Mouse (Mus musculus) monocyte, adult 2 months (primary cell): ENCODE results near the gene Car6.

ENCODE experiments used
- DNase-seq, 2 experiments: peaks; one replicate each; pipeline ENCODE4 v3.0.0; 2022; ENCODE audit warnings: low spot score in 2 of 2, low read depth in 1 of 2

The Car6 gene

DNA sequence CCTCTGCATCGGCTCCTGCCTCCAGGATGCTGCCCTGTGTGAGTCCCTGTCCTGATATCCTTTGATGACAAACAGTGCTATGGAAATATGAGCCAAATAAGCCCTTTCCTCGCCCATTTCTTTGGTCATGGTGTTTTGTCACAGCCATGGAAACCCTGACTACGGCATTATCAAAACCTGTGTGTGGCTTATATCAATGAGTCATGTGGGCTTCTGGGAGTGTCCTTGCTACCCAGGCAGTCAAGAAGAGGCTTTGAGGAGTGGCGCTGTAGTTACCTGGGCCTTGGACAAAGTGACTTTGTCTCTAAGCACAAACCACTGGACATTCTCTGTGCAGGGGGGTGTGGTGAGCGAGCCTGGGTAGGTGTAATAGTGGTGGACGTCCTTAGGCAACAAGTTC lies 8.9 kb downstream of the Car6 start:
- no peak for DNase-seq

DNA sequence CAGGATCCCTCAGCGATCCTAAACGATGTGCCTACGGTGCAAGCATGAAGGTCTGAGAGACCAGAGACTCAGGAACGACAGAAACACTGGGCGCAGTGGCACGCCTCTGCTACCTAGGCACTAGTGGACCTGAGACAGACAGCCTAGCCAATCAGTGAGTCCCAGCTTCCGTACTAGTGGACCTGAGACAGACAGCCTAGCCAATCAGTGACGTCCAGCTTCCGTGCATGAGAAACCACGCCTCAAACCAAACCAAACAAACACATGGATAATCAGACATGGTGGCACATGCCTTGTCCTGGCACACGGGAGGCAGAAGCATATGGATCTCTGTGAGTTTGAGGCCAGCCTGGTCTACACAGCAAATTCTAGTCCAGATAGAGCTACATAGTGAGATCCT lies 12.9 kb downstream of the Car6 start:
- DNase-seq, result no peak

DNA sequence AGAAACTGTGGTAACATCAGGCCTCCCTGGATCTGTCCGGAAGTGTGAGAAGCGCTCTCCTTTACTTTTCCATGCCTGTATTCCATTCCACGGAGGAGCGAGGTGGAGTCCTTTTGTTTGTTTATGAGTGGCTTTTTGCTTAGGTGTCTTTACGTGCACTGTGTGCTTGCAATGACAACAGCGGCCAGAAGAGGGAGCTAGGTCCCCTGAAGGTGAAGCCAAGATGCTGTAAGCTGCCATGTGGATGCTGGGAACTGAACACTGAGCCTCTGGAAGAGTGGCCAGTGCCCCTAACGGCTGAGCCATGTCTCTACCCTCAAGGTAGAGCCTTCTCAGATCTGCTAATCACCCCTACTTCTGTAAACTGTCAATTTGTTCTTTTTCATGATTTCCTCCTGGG lies 19.8 kb downstream of the Car6 start:
- no peak for DNase-seq

DNA sequence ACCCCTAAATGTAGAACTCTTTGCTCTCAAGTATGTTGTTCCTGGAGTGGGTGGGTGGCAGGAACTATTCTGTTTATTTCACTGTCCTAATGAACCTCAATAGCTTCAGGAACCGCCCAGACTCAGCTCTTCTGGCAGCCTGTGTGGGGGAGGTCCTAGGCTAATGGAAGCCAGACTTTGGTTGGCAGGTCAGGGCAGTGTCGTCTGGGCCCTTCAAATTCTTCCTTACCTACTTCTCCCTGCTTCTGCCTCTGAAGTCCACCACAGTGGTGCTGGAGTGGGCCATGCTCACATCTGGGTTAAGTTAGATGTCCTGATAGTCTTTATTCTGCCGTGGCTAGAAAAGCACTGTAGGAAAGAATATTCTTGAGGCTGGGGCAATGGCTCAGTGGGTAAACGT lies 23.0 kb downstream of the Car6 start:
- no peak for DNase-seq

DNA sequence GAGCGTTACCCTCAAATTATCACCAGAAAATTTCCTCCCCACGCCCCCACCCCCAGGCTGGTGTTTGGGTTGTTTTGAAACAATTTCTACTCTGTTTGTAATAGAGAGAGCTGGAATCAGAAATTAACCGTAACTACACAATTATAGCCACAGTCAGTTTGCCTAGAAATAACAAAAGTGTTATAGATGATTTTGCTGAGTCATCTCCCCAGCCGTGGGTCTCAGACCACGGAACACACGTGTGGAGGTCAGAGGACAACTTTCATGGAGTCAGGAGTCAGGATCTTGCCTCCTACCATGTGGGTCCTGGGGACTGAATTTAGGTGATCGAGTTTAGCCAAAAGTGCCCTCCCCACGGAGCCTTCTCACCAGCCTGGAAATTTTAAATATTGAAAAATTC lies 24.0 kb downstream of the Car6 start:
- DNase-seq, result no peak

DNA sequence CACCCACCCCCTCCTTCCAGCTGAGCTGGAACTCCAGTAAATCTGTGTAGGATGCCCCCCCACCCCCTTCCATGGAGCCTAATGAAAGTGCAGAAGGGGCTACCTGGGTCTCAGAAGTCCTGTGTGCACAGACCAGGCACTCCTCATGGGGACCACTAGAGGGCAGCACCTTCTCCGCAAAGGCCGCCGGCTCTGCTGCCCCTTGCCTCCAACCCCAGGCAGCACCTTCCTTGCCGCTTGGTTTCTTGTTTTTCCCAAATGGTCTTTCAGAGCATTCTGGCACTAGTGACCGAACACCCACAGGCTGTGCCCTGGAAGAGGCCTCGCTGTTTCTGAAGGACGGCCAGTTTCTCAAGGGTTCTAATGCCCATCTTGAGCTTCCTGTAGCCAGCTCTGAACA lies 24.6 kb downstream of the Car6 start:
- peak in 1 of 2 experiments; percentile 6 for DNase-seq

DNA sequence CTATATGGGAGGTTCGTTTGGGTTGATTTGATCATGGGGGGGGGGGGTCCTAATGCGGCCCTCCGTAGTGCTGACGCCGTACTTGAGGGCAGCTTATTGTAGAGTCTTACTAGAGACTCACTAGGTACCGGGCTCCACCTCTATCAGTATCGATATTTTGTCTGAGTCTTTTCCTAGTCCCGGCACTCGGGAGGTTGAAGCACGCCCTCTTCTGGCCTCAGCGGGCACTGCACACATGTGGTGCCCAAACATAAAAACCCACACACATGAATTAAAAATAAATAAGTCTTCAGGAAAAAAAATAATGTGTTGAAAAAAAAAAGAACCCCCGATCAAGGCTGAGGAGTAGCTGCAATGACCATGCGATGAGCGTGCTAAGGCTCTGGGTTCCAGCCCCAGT lies 27.1 kb downstream of the Car6 start:
- DNase-seq, result no peak

DNA sequence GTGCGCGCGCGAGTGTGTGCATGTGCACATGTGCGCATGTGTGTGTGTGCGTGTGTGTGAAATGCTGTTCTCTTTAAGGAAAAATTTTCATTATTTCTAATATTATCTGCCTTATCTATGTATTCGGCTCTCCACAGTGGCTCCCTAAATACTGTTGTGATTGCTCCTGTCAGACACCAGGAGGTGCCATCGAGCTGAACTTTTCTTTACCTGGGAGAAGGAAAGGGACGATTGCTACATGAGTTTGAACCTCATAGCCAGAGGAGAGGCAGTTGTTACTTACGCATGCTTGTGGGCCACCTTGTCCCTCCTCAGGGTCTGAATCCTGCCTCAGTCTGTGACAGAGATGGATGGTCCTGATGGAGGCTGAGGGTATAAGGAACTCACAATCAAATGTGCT lies 27.9 kb downstream of the Car6 start:
- DNase-seq, result no peak

DNA sequence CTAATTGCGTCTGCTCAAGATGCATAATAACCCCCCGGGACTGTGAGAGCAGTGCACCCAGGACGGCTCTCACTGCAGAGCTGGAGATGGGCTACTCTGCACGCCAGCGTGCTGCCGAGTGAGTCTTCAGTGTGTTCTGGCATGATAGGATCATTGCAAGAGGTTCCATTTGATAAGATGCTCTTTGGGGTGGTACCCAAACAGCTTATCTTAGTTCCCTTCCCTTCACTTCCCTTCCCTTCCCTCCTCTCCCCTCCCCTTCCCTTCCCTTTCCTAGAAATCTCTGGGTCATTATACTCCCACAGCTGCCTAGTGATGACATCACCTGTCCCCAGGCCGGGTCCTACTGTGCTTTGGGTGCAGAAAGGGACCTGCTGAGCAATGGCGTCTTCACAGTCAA lies 29.0 kb downstream of the Car6 start:
- no peak for DNase-seq

DNA sequence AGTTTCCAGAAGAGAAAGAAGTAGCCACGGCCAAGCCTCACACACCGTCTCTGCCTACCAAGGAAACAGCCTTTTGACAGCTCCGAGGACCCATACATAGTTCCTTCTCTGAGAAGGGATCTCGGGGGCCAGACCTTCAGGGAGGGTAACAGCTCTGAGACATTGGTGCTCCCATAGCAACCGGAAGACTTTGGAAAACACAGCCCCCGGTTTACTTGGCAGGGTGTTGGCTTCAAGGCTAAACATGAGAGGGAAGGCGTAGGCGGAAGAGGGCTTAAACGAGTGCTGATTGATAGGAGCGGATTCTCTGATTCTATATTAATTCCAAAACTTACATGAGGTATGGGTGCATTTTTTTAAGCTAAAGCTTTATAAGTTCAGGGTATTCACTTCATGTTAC lies 32.7 kb downstream of the Car6 start:
- no peak for DNase-seq

DNA sequence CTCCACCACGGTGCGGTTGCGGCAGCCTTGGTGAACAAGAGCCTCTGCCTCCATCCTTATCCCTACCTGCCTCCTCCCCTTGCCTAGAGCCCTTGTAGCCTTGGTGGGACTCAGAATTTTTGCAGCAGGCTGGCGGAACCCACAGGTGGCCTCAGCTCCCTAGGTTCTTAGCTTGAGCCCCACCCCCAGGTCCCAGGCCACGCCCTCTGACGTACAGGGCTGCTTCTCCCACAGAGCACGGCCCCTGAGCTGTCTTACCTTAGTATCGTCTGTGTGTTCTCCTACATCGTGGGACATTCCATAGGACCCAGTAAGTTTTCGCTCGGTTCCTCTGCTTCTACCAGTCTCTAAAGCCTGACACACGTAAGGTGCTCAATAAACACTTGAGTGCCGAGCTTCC lies 36.3 kb downstream of the Car6 start:
- no peak for DNase-seq

DNA sequence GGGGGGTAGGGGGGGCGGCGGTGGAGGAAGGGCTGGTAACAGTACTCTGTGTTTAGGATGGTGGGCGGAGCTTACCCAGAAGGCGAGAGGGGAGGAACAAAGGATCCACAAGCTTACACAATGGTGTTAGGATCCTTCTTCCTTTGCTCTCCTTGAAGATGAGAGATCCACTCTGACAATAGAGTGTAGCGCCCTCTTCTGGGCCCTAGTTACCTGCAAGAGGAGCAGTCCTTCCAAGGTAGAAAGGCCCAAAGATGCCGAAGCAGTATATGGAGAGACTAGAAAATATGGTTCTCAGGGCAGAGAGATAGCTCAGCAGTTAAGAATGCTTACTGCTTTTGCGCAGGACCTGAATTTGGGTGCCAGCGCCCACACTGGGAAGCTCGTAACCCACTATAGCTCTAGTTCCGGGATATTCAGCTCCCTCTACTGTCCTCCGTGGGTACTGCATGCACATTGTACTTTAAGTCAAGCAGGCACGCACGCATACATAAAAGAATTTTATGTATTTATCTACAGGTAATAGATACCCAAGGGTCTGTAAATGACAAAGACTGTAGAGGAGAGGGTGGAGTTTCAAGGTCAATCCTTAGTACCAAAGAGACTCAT lies 38.5 kb downstream of the Car6 start:
- no peak for DNase-seq

DNA sequence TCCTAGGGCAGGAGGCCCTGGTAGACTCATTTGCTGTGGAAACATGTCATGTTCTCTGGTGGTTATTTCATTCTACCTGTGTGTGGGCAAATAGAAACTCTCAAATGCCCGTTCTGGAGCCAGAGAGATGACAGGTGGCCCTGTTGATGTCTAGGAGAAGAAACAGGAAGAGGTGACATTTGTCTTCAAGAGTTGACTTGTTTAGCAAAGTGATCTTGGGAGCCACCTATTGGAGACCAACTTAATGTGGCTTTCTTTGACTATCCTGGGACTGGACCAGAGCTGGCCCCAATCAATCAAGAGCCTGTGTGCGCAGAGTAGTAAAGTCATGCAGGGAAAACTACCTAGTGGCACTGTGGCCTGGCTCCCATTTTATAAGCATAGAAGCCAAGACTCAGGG lies 41.7 kb downstream of the Car6 start:
- DNase-seq, result no peak

DNA sequence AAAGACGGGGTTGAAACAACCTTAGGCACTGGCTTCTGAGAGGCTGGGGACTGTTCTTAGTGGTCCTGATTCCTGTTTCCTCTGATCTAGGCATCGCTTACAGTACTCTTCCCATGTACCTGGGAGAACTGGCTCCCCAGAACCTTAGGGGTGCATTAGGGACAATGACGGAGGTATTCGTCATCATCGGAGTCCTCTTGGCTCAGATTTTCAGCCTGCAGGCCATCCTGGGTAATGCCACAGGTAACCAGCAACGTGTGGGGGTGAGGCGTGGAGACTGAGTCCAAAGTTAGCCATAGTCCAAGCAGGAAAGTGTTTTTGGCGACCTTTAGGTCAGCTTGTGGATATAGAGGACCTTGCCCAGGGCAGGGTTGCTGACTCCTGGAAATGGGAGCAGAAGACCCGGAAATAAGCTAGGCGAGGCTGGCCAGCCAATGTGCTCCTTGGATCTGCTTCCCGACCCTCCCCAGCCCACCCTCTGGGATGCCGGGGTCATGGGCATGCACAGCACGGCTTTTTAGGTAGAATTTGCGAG lies 43.7 kb downstream of the Car6 start:
- no peak for DNase-seq

DNA sequence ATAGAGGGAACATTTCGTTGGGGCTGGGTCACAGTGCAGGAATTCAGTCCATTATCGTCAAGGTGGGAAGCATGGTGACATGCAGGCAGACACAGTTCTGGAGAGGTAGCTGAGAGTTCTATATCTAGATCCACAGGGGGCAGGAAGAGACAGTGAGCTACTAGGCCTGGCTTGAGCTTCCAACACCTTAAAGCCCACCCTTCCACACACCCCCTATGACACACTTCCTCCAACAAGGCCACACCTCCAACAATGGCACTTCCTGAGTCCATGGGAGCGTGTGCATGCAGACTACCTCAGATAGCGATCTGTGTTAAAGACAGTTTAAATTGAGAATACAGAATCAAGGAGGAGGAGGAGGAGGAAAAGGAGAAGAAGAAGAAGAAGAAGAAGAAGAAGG lies 45.4 kb downstream of the Car6 start:
- DNase-seq, result no peak

DNA sequence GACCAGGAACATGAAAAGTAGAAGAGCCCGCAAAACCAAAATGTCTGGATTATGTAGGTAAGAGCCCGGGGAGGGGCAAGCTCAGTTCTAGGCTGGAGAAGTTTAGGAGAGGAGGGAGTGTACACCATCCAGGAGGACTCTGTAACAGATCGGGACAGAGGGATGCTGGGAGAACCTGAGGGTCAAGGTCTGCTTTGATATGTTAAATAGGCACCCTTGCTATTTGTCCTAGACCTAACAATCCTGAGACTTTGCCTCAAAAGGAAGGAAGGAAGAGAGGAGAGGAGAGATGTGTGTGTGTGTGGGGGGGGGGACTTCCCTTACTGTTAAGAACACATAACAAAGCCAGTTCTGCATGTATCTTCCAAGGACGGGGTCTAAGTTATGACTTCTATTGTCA lies 45.8 kb downstream of the Car6 start:
- DNase-seq, result no peak

DNA sequence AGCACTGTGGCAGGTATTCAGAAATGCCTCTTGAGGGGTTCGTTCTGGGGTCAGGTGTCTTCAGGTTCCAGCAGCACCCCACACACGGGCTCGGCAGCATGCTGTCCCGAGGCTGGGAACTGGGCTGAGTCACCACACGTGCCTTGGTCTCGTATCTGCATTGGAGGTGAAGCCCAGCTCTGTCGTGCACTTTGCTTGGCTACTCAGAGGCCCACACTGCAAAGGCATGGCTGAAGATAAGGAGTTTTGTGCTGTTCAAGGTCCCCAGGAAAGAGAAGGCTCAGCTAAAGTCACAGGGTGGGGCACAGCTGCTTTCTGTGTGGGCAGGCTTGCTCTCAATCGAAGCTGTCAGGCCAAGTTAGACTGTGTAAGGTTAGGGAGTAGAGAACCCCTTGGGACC lies 48.6 kb downstream of the Car6 start:
- DNase-seq, result no peak

DNA sequence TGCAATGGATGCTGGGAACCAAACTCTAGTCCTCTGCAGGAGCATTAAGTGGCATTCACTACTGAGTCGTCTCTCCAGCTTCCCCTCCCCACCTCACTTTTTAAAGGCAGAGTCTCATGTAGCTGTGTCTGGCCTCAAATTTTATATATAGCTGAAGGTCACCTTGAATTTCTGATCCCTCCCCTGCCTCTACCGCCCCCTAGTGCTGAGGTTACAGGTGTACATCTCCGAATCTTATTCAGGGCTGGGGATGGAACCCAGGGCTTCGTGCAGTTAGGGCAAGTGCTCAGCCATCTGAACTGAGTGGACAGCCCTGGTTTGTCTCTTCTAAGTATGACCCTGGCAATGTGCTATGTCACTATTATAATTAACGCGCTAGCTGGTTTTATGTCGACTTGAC lies 50.1 kb downstream of the Car6 start:
- no peak for DNase-seq

DNA sequence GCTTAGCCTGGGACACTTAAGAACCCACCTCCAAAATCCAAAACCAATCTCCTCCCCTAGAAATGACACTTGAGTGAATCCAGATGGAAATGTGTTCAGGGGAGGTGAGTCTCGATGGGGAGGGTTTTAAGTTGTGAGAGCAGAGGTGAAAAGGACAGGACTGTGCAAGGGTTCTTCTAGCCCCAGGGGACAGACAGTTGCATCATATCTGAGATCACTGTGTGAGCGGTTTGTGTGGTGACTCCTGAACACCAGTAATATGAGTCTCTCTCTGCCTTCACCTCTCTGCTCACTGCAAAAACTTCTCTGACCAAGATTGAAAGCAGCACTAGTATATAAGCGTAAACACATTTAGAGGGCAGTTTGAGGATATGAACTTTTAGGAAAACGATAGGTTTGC lies 54.8 kb downstream of the Car6 start:
- no peak for DNase-seq

DNA sequence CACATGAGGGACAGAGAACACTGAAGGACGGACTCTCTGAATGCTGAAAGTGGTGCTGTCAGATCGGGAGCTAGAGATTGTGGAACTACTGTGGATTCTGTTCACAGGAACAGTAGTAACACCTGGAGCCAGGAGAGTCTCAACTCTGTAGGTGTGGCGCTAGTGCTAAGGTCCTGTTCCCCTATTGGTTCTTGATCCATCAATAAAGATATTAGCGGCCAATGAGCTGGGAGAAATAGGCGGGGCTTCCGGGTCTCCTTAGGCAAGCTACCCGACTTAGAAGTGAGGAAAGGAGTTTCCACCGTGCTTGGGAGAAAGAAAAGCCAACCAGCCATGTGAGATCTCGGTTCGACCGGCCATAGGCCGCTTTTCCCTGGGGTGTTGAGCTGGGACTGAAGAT lies 56.9 kb downstream of the Car6 start:
- no peak for DNase-seq

DNA sequence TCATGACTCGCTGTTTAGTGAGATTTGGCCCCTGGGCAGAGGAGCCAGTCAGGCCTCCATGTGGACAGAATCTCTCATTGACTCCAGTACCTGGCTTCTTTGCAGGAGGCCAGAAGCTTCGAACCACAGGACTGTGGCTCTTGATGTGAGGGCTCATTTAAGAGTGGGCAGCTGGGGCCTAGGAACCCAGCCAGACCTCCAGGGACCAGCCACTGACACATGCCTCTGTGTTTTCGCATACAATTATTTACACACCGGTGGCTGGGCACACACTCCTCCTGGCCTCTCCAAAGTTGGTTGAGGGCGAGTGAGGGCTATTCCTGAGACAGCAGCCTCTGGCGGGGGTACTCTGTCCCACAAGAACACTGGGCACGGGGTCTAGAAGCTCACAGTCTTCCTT lies 60.8 kb downstream of the Car6 start:
- DNase-seq, result no peak

DNA sequence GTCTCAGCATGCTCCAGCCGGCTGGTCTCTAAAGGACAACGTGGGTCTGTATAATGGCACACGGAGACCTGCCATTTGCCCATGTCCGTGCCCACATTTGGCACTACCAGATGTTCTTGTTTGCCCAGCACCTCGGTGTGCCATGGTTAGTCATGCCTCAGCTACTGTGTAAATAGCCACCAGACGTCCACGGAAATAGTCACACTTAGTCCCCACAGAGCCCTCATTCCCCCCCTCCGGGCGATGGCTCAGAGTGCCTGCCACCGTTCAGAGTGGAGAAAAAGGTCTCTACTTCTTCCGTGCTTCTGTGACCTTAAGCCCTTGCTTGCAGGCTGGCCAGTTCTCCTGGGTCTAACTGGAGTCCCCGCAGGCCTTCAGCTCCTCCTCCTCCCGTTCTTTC lies 62.0 kb downstream of the Car6 start:
- DNase-seq, result no peak

DNA sequence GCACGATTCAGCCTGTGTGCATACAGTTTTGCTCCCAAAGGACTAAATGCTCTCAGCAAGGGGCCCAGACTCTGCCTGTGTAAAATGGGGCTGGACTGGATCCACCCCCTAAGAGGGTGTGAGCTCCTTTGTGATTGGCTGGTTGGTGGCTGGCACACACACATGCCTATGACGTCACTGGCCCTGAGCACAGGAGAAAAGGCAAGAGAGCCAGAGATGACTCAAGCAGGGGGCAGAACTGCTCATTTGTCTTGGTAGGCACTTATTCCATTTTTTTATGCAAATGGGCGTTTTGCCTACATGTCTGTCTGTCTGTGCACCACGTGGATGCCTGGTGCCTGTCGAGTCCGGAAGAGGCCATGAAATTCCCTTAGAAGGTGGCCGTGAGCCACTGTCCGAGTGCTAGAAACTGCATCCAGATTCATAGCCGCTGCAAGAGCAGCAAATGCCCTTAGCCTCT lies 63.0 kb downstream of the Car6 start:
- peak in 1 of 2 experiments; percentile 21 for DNase-seq
